Mouse (Mus musculus): Measurements from ENCODE around the gene Gamt.

The Gamt gene

GRCm38 (mm10) chr10:80260642-80261584 lies at the start of gene Gamt, which contains the start of gene Dazap1:
Gene Gamt, minus strand, starts transcription at chr10:80261012.
Gene Dazap1, plus strand, starts transcription at chr10:80261486.
- peak; percentile 86 to 88 for DNase-seq (ENCODE audit: low spot score in 2 of 2)

- DNase-seq (ENCODE audit: low spot score in 2 of 2): peak; percentile 53 to 75
Measured at GRCm38 (mm10) chr10:80304862-80305261, 44.0 kb upstream of the Gamt start.

- DNase-seq (ENCODE audit: low spot score in 2 of 2): no peak
Measured at GRCm38 (mm10) chr10:80304458-80304857, 43.6 kb upstream of the Gamt start.

- DNase-seq (ENCODE audit: low spot score in 2 of 2): no peak
Measured at GRCm38 (mm10) chr10:80302471-80302881, 41.7 kb upstream of the Gamt start.

GRCm38 (mm10) chr10:80302082-80302355 lies 41.2 kb upstream of the Gamt start:
- no peak for DNase-seq (ENCODE audit: low spot score in 2 of 2)

GRCm38 (mm10) chr10:80301256-80302081 lies 40.7 kb upstream of the Gamt start:
- no peak for DNase-seq (ENCODE audit: low spot score in 2 of 2)

- no peak for DNase-seq (ENCODE audit: low spot score in 2 of 2)
Measured at GRCm38 (mm10) chr10:80300672-80301181, 39.9 kb upstream of the Gamt start.

GRCm38 (mm10) chr10:80299824-80300223 lies 39.0 kb upstream of the Gamt start:
- DNase-seq (ENCODE audit: low spot score in 2 of 2): no peak

GRCm38 (mm10) chr10:80299301-80299700 lies 38.5 kb upstream of the Gamt start:
- no peak for DNase-seq (ENCODE audit: low spot score in 2 of 2)

GRCm38 (mm10) chr10:80298571-80299281 lies 37.9 kb upstream of the Gamt start:
- DNase-seq (ENCODE audit: low spot score in 2 of 2): no peak

GRCm38 (mm10) chr10:80297526-80298133 lies 36.8 kb upstream of the Gamt start:
- DNase-seq (ENCODE audit: low spot score in 2 of 2): no peak

GRCm38 (mm10) chr10:80296824-80297223 lies 36.0 kb upstream of the Gamt start:
- no peak for DNase-seq (ENCODE audit: low spot score in 2 of 2)

GRCm38 (mm10) chr10:80295618-80296425 lies 35.0 kb upstream of the Gamt start, which contains the start of gene Apc2:
Gene Apc2, plus strand, starts transcription at chr10:80295977.
- DNase-seq (ENCODE audit: low spot score in 2 of 2): peak; percentile 76 to 79

GRCm38 (mm10) chr10:80294788-80295303 lies 34.0 kb upstream of the Gamt start:
- no peak for DNase-seq (ENCODE audit: low spot score in 2 of 2)

- DNase-seq (ENCODE audit: low spot score in 2 of 2): no peak
Measured at GRCm38 (mm10) chr10:80294311-80294710, 33.5 kb upstream of the Gamt start.

GRCm38 (mm10) chr10:80293325-80293724 lies 32.5 kb upstream of the Gamt start:
- no peak for DNase-seq (ENCODE audit: low spot score in 2 of 2)

GRCm38 (mm10) chr10:80292251-80293146 lies 31.7 kb upstream of the Gamt start, which contains the start of gene Rps15:
Gene Rps15, plus strand, starts transcription at chr10:80292453.
- peak; percentile 92 to 95 for DNase-seq (ENCODE audit: low spot score in 2 of 2)

GRCm38 (mm10) chr10:80288657-80289056 lies 27.8 kb upstream of the Gamt start:
- no peak for DNase-seq (ENCODE audit: low spot score in 2 of 2)

GRCm38 (mm10) chr10:80288097-80288496 lies 27.3 kb upstream of the Gamt start:
- DNase-seq (ENCODE audit: low spot score in 2 of 2): no peak

Data from natural killer cell, adult 2 months (primary cell).